Mouse (Mus musculus) mesoderm, embryonic 11.5 days (tissue): ENCODE measurements around the gene Ccdc157.
A peak's percentile ranks its signal among the peaks of the same experiment; 100 is the strongest.

Experiments
- DNase-seq: peaks from one replicate; pipeline ENCODE4 v3.0.0-alpha.2; 2012; ENCODE audit warnings: low read depth, low spot score

The Ccdc157 gene

DNA sequence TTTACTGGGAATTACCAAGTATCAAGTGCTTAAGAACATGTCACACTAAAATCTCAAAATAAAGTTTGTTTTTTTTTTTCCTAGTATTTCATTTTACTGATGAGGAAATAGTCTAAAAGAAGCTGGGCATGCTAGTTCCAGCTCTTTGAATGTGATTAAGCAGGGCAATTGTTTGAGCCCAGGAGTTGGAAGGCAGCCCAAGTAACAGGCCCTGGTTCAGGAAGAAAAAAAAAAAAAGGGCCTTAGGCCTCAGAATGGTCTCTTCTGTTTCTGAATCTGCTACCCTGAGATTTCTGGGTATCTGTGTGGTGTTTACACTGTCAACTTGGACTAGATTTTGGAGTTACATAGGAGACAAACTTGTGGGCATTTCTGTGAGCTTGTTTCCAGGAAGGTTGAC is 23.4 kb upstream of the Ccdc157 start:
- DNase-seq = no peak

DNA sequence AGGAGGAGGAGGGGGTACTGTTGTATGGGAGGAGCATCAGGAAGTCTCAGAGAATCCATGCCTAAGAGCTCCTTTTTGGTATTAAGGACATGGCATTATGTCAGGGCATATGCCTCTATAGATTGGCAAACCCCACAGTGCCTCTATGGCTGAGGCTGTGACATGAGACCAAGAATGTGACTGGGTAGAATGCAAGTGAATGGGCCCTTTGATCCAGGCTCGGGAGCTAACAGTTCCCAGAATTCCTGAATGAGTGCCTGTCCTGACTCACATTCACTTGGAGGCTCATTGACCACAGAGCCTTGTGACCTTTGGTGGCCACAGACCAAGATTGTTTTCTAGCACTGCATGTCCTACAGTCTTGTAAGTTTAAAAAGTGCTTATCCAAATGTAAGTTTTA is 22.0 kb upstream of the Ccdc157 start:
- DNase-seq = peak; percentile 17

GRCm38 (mm10) chr11:4177716-4178115 is 17.6 kb upstream of the Ccdc157 start:
- DNase-seq = no peak

GRCm38 (mm10) chr11:4174586-4174985 is 14.5 kb upstream of the Ccdc157 start:
- DNase-seq = no peak

DNA sequence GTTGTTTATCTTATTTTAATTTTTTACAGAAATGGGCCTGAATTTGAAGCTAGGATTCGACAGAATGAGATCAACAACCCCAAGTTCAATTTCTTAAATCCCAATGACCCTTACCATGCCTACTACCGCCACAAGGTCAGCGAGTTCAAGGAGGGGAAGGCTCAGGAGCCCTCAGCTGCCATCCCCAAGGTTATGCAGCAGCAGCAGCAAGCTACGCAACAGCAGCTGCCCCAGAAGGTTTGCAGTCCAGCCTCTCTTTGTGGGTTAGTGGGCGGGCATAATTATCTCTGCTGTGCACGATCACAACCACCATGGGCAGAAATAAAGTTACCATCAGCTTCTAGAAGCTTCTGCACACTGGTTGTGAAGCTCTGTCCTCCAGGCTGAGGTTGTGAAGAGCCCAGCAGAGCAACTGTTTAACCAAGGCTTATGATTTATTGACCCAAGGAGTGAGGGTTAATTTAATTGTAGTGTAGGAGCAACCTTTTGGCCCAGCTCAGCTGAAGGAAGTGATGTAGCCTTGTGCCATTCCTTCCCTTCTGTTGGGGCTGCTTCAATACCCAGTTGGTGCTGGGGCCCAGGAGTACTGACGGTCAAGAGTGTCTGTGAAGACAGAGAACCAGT is 6.5 kb upstream of the Ccdc157 start:
- no peak for DNase-seq

DNA sequence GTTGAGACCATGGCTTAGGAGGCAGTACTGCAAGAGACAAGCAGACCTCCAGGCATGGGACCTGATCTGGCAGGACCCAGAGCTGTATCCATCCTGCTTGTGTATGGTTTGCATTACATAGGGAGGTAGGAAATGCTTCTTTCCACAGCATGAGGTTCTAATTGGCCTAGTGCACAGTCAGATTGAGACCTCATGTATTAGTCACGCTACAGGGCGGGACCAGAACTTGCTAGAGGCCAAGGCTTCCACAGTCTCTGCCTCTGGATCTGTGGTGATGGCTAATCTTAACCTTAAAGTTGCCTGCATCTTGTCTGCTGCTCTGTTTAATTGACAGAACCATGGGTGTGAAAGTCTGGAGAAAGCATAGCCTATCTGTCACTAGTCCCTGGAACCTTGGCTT is 4.6 kb upstream of the Ccdc157 start:
- DNase-seq = no peak

DNA sequence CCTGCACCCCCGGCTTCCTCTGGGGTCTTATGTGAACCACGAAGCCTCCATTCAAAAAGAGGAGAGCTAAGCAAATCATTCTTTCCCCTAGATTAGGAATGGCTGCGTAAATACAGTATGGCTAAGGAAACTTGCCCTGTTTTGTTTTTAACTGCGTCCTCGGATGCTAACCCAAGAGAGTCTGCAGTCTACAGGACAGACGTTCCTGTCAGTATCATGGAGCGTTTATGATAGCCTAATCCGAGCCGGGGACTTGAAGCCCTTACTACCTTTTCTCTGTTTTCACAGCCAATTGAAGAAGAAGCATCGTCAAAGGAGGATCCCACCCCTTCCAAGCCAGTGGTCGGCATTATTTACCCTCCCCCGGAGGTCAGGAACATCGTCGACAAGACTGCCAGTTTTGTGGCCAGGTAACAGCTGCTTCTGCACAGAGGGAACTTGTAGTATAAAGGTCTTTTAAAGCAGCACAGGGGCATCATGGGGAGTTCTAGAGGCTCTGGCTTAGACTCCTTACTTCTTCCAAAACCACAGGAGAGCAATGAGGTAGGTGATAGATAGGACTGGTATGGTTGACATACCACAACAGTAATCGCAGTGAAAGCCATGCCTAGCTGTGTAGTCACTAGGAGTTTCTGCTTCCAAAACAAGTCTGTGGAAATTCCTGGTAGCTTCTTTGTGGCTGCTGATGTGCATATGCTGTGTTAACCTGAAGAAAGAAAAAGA is 826 bp upstream of the Ccdc157 start:
- no peak for DNase-seq

- no peak for DNase-seq
These were observed 1.4 kb downstream of the Ccdc157 start for GRCm38 (mm10) chr11:4158676-4159075.

DNA sequence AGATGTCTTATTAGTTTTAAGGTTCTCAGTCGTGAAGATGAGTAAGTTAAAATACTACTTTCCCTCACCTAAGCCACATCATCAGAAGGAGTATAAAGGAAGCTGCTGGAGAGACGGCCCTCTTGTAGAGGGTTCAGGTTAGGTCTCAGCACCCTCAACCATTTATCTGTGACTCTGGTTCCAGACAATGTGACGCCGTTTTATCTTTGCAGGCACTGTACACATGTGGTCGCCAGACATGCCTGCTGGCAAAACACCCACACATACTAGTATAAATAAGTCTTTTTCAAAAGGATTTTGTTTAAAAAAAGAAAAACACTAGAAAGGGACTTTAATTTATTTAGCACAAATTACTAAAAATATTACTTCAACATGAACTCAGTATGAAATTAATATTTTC is 4.5 kb downstream of the Ccdc157 start:
- no peak for DNase-seq

DNA sequence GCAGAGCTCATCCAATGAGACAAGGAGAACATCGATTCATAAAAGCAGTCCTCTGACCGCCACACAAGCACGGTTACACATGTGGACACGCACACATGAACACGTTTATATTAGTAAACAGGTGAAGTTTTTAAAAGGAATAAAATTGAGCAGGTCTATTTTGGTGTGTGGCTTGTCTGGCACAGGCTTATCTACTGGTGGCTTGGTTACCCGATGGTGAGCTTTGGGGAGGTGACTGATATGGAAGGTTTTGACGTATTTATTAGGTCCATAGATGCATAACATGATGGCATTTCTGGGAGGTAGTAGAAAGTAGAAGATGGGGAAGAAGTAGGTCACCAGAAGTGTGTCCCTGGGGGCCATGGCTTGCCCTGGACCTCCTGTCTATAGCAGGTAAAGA is 6.4 kb downstream of the Ccdc157 start:
- no peak for DNase-seq

DNA sequence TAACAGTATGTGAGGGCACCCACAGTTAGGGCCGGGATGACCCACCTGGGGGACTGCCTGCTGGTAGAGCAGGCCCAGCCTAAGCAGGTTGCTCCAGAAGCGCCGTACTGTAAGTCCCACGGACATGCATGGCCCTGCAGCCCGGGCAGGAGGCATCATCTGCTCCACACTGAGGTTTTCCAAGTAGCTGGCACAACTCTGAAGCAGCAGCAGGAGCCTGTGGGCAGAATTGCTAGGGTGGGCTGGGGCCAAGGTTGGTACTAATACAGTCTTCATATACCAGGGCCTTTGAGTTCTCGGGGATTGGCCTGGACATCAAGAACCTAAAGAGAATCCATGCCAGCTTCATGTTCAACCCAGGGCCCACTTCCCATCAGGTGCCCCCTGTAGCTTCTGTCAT is 10.2 kb downstream of the Ccdc157 start:
- no peak for DNase-seq

DNA sequence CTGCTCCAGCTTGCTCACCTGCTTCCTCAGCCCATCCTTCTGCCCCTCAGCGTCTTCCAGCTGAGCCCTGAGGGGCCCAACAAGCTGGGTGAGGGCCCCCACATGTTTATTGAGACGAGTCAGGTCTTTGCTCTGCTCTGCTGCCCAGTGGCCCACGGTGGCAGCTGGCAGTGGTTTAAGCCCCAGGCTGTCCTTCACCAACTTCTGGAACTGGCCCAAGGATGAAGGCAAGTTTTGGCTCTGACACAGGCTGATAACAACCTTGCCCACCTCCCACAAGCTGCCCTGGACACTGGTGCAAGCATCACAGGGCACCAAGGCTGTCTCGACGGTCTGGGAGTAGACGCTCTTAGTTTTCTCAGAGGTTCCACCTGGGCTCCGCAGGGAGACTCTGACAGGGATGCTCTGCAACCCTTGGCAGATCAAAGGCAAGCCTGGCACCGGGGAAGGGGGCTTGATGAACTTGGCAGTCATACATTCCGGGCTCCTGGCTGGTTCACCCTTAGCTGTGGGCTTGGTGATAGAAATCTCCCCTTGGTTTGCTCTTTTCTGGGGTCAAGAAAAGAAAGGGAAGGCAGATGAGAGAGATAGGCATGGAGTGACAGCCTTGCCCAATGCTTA is 11.4 kb downstream of the Ccdc157 start:
- DNase-seq = no peak

DNA sequence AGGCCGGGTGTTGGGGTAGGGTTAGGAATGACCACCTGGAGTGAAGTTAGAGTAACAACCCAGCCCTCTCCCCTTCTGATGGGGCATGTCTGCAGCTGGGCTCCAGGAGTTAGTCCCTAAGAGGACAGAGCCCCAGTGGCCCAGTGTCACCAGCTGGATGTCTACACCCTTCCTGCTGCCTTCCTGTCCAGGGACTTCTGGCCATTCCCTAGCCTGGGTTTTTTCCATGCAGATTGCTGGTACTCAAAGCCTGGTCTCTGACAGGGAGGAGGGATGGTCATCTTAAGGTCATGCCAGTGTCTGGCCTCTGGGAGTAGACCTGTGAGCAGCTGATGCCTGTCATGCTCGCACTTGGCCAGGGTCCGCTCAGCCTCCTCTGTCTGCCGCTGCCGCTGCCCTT is 12.0 kb downstream of the Ccdc157 start:
- no peak for DNase-seq

- DNase-seq = no peak
These were observed 13.0 kb downstream of the Ccdc157 start for GRCm38 (mm10) chr11:4147098-4147497.

DNA sequence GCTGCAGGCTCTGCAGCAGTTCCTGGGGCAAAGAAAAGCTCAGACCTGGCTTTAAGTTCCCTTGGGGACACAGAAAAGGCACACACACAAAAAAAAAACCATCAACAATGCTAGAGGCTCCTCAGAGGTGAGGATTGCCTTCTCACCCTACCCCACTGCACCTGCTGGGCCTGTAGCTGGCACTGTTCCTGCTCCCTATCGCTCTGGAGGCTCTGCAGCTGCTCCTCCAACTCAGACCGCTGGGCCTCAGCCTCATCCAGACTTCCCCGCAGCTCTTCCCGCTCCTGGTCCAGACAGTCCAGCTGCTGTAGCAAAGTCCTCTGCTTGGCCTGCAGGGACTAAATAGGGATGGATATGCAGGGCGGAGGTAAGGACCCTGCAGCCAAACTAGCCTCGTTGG is 13.7 kb downstream of the Ccdc157 start:
- DNase-seq = no peak

DNA sequence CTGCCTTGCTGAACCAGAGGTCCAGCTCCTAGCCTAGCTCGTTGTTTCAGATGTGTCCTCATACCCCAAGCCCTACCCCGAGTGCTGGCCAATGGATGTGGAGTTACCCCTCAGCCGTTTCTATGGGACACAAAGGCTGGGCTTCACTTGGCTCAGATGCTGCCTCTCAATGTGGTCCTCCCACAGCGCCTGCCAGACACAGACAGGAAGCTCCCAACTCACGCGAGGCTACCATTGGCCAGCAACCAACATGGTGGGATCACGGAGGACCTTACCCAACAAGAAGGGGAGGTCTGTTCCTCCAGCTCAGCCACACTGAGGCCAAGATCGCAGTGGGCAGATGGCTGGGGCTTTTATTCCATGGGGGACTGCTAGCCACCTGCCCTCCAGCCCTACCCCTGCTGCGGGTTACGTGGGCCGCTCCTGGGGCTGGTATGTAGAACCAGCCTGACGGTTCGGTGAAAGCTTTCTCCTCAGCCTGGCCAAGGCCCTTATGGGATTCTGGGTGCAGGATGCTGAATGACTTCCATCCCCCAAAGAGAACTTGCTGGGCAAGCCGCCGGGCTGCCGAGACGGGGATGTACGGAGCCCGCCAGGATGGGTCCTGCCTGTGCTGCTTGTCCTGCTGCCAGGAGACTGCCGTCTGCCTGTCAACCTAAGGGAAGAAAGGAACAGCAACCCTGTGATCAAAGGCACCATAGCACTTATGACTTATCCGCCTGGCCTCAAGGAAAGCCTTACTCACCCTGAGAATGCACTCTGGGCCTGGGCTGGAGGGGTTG is 16.6 kb downstream of the Ccdc157 start:
- no peak for DNase-seq

GRCm38 (mm10) chr11:4142352-4142751 is 17.7 kb downstream of the Ccdc157 start:
- DNase-seq = no peak

DNA sequence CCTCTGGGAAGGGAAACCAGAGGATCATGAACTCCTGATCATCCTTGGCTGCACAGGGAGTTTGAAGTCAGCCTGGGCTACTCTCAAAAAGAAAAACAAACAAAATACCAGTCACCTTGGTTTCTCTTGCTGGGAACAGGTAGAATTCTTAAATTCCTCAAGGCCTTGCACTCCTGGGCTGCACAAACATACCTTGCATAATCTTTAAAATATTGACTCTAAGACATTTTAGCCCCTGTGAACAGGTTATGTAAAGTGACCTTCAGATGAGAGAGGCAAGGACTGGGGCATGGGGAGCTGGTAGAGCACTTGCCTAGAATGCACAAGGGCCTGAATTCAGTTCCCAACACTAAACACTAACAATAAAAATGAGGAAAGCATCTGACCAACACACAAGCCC is 18.6 kb downstream of the Ccdc157 start:
- DNase-seq = no peak

DNA sequence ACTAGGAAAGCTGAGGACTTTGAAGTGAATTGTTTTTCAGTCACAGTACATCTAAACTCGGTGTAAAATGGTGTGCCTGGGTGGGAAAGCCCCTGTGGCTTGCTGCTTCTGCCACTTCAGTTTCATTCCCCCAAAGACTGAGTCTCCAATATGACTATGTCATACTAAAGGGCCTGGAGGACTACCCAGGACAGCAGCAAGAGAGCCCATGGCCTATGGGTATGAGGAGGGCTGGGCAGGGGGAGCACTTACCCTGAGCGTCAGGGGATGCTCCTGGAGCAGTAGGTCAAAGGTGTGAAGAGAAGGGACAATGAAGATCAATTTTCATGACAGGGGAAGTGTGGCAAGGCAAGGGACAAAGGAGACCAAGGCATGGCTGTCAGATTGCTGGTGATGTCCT is 21.1 kb downstream of the Ccdc157 start:
- DNase-seq = no peak

DNA sequence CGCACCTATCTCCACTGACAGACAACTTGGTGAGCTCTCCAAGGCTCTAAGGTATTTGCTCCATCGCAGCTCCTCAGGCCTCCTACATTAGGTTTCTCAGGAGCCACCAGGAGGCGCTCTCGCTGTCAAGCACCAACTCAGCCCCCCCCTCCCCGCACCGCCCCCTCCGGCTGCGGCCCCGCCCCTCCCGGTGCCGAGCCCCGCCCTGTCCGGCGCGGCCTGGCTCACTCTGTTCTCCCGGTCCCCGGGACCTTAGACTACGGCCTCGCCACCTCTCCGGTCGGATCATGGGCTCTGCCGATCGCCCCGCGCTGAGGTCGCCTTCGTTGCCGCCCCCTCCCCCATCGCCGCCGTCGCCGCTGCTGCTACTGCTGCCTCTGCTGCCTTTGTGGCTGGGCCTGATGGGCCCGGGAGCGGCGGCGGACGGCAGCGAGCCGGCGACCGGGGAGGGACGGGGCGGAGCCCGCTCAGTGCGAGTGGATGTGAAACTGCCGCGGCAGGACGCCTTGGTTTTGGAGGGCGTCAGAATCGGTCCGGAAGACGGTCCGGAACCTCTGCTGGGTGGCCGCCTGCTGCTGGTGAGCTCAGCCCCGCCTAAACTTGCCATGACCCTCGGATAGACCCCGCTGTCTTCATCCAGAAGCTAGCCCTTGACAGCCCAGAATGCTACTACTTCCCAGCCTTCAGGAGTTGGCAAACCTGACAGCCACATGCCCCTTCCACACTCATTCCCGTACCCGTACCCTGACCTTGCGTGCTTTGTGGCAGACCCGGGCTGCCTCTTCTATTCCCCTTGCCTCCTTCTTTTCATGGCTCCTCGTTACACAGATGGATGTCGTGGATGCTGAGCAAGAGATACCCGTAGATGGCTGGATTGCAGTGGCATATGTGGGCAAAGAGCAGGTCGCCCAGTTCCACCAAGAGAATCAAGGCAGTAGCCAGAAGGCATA is 24.8 kb downstream of the Ccdc157 start, which contains the start of gene Rnf215:
Gene Rnf215, plus strand, starts transcription at position 217 of the 950 bp plus-strand sequence.
- peak; percentile 94 for DNase-seq

DNA sequence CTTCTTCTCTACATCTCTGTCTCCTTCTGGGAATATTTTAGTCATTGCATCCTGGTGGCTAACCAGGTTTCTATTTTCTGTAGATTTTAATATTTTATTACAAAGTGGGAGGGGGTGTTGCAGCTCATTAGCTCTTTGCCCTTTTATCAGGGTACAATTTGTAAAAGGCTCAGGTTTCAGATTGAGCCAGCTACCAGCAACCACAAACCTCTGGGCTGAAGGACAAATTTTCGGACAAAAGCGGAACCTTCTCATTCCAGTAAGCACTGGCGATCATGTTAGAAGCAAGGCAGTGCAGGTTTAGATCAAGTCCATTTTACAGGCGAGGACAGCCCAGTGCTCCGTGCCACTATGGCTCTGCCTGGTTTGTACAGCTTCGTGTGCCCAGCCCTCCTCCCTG is 25.7 kb downstream of the Ccdc157 start:
- no peak for DNase-seq
